Mouse (Mus musculus) heart, embryonic 10.5 days (tissue): ENCODE data around the gene Arrdc1. TPM values are rescaled to one million over a fixed set of nuclear protein-coding genes. Genes with fewer than 3 reads are reported as not detected.
"Not testable (repeated sequence)": the region's sequence is repeated elsewhere in the genome, so short reads cannot be mapped to it uniquely, and the experiment has no call there.

Experiments
- DNase-seq: peaks from one replicate; pipeline ENCODE4 v3.0.0-alpha.2; 2017; ENCODE audit warnings: low spot score
- H3K27ac ChIP-seq: fragments of 300-500 bp; sonication (generic); 2 replicates; pipeline ENCODE4 v1.5.1; 2016; ENCODE audit warnings: mild to moderate bottlenecking
- H3K27me3 ChIP-seq: fragments of 300-500 bp; sonication (generic); 2 replicates; pipeline ENCODE4 v1.6.1; 2016; ENCODE audit warnings: mild to moderate bottlenecking; ENCODE audit not compliant: poor library complexity, insufficient read depth, severe bottlenecking
- H3K36me3 ChIP-seq: fragments of 300-500 bp; sonication (generic); 2 replicates; pipeline ENCODE4 v1.6.1; 2016; ENCODE audit warnings: mild to moderate bottlenecking, moderate library complexity
- H3K4me1 ChIP-seq: fragments of 300-500 bp; sonication (generic); 2 replicates; pipeline ENCODE4 v1.6.1; 2016; ENCODE audit warnings: mild to moderate bottlenecking
- H3K4me3 ChIP-seq: fragments of 300-500 bp; sonication (generic); 2 replicates; pipeline ENCODE4 v1.5.1; 2016; ENCODE audit warnings: mild to moderate bottlenecking, moderate library complexity
- H3K9me3 ChIP-seq: fragments of 300-500 bp; sonication (generic); 2 replicates; pipeline ENCODE4 v1.6.1; 2016; ENCODE audit warnings: mild to moderate bottlenecking, moderate library complexity
- WGBS: fragments of 180-500 bp; shearing (Covaris S2); methylation state at CpG from one replicate; pipeline ENCODE4 v1.1.7; 2016; 5-methylcytosine and 5-hydroxymethylcytosine counted together
- polyA plus RNA-seq: library from polyadenylated mRNA; unstranded; fragments of >200 nt; fragmentation: Nextera tagmentation; extraction: Ambion mirVana; gene quantifications from 2 replicates; pipeline ENCODE4 v1.2.1, GENCODE M21; 2016

Gene Arrdc1
- polyA plus RNA-seq, 1 experiment from 2014 or later, result 19.5 TPM

GRCm38 (mm10) chr2:24944304-24944703, 9.3 kb upstream of the Arrdc1 start:
- H3K4me1 ChIP-seq, H3K36me3 ChIP-seq, H3K9me3 ChIP-seq, DNase-seq, H3K4me3 ChIP-seq, H3K27ac ChIP-seq: not testable (repeated sequence)
- peaks cover 11% of the 10 kb centered on the region; the same call in 1 of the 2 replicates for H3K27me3 ChIP-seq
- WGBS, result 42% methylated on average over 2 of the region's 2 CpGs

DNA sequence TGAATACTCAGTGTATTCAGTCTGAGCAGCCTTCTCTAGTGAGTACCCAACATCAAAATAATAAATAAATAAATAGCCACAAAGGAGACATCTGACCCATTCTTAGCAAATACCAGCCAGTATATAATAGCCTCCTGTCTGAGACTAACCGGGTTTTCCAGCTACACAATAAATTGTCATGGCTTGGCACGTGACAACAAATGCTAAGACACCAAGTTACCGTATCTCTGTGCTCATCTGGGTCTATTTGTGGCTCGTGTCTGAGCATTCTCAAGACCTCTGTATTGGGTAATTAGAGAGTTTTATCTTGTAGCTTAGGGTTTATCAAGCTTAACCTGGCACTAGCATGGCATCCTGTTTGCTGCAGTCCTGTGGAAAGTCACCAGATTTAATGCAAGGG, 7.0 kb upstream of the Arrdc1 start:
- 0 out of 2 replicates have a peak, but pooled peaks cover 13% of the 10 kb centered on the region for H3K27me3 ChIP-seq
- no peak for DNase-seq
- no peaks in the 10 kb centered on the region for H3K4me1 ChIP-seq
- no peak overlapping the region for H3K27ac ChIP-seq
- WGBS, result 75% methylated on average over 4 of the region's 4 CpGs
- H3K4me3 ChIP-seq, result no peak overlapping the region
- H3K36me3 ChIP-seq, result no peaks in the 10 kb centered on the region
- no peaks in the 10 kb centered on the region for H3K9me3 ChIP-seq

GRCm38 (mm10) chr2:24934441-24934963, 550 bp downstream of the Arrdc1 start:
- no peaks in the 10 kb centered on the region for H3K9me3 ChIP-seq
- H3K27me3 ChIP-seq, result peaks cover 19% of the 10 kb centered on the region
- WGBS, result 8% methylated on average over 19 of the region's 19 CpGs
- H3K36me3 ChIP-seq, result no peaks in the 10 kb centered on the region
- no peak for DNase-seq
- H3K27ac ChIP-seq, result peak overlapping the region; percentile 78
- H3K4me3 ChIP-seq, result peak overlapping the region; percentile 77
- H3K4me1 ChIP-seq, result peaks cover 13% of the 10 kb centered on the region

GRCm38 (mm10) chr2:24929593-24929992, 5.5 kb downstream of the Arrdc1 start:
- peaks cover 19% of the 10 kb centered on the region for H3K27me3 ChIP-seq
- WGBS, result 88% methylated on average over 5 of the region's 5 CpGs
- H3K27ac ChIP-seq, result no peak overlapping the region
- no peak for DNase-seq
- H3K4me3 ChIP-seq, result no peak overlapping the region
- H3K9me3 ChIP-seq, result no peaks in the 10 kb centered on the region
- H3K36me3 ChIP-seq, result no peaks in the 10 kb centered on the region
- peaks cover 15% of the 10 kb centered on the region for H3K4me1 ChIP-seq

DNA sequence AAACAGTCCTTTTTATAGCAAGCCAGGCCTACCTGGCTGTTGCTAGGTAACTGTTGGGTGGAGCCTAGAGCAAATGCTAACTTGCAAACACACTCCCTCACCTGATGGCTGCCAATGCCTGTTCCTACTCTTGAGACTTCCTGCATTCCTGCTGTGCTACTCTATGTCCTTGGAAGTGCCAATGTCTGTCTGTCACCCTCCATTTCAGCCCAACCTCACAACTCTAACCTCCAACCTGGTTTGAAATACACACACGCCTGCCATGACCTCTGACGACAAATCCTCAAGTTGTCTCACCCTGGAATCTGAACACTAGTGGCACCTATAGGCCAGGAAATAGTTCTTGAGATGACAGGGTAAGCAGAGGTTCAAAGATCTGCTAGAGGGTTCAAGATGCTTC, 5.9 kb downstream of the Arrdc1 start:
- DNase-seq, result no peak
- Histone ChIP-seq H3K9me3 (no peaks in the 10 kb centered on the region), H3K27ac (no peak overlapping the region), H3K36me3 (no peaks in the 10 kb centered on the region), H3K4me1 (peaks cover 11% of the 10 kb centered on the region; the same call in 1 of the 2 replicates), H3K4me3 (no peak overlapping the region), H3K27me3 (peaks cover 15% of the 10 kb centered on the region)
- 52% methylated on average over 2 of the region's 2 CpGs for WGBS

GRCm38 (mm10) chr2:24927810-24928479, 7.1 kb downstream of the Arrdc1 start:
- 70% methylated on average over 4 of the region's 4 CpGs for WGBS
- no peak for DNase-seq
- Histone ChIP-seq H3K27me3 (peaks cover 8% of the 10 kb centered on the region), H3K27ac (peak overlapping the region; percentile 29; the same call in 1 of the 2 replicates), H3K4me3 (no peak overlapping the region), H3K4me1 (peaks cover 11% of the 10 kb centered on the region; the same call in 1 of the 2 replicates), H3K9me3 (no peaks in the 10 kb centered on the region), H3K36me3 (no peaks in the 10 kb centered on the region)

DNA sequence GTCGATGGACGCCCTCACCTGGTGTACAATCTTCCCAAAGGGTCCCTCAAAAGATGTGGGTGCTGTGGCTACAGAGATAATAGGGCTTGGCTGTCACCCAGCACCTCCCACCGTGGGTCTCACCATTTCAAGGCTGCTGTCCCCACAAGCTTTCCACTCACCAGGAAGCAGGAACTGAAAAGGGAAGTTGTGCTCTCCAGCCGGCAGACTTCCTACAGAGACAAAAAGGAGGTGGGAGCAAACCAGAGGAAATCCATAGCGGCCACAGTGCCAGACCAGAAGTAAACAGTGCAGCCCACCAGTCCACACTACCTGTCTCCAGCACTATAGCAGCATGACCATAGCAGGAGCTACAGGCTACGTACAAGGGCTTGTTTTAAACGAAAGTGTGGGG, 8.1 kb downstream of the Arrdc1 start:
- Histone ChIP-seq H3K27me3 (peaks cover 8% of the 10 kb centered on the region), H3K4me1 (peaks cover 11% of the 10 kb centered on the region; the same call in 1 of the 2 replicates), H3K4me3 (no peak overlapping the region), H3K27ac (no peak overlapping the region), H3K36me3 (no peaks in the 10 kb centered on the region), H3K9me3 (no peaks in the 10 kb centered on the region)
- 55% methylated on average over 7 of the region's 7 CpGs for WGBS
- DNase-seq, result no peak

GRCm38 (mm10) chr2:24926345-24926964, 8.6 kb downstream of the Arrdc1 start:
- Histone ChIP-seq H3K27ac (no peak overlapping the region), H3K4me1 (peaks cover 11% of the 10 kb centered on the region; the same call in 1 of the 2 replicates), H3K36me3 (no peaks in the 10 kb centered on the region), H3K4me3 (no peak overlapping the region), H3K9me3 (no peaks in the 10 kb centered on the region), H3K27me3 (peaks cover 8% of the 10 kb centered on the region)
- WGBS, result 82% methylated on average over 9 of the region's 9 CpGs
- DNase-seq, result no peak

GRCm38 (mm10) chr2:24925284-24925683, 9.8 kb downstream of the Arrdc1 start:
- DNase-seq, result no peak
- H3K4me1 ChIP-seq, result peaks cover 11% of the 10 kb centered on the region; the same call in 1 of the 2 replicates
- 77% methylated on average over 8 of the region's 8 CpGs for whole genome bisulfite sequencing

DNA sequence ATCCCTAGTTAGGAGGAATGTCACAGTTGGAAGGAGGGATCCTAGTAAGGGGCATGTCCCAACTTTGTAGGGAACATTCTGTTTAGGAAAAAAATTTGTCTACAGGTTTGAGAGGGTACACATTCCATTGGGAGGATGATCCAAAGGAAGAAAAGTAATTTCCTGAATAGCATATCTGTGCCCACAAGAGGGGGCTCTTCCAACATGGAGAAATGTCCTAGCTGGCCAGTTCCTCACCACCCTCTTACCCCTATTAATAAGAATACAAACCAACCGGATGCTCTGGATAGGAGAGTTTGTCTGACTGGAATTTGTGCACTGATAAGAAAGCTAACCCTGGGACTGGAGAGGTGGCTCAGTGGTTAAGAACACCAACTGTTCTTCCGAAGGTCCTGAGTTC, 11.5 kb downstream of the Arrdc1 start:
- Histone ChIP-seq H3K4me1 (peaks cover 11% of the 10 kb centered on the region; the same call in 1 of the 2 replicates), H3K36me3 (no peaks in the 10 kb centered on the region), H3K9me3 (no peaks in the 10 kb centered on the region), H3K27me3 (peaks cover 8% of the 10 kb centered on the region), H3K4me3 (no peak overlapping the region), H3K27ac (no peak overlapping the region)
- no peak for DNase-seq
- 51% methylated on average over 2 of the region's 2 CpGs for WGBS

More at GRCm38 (mm10) chr2:24925284-24925683, 9.8 kb downstream of the Arrdc1 start:
- Histone ChIP-seq H3K9me3 (no peaks in the 10 kb centered on the region), H3K27ac (no peak overlapping the region), H3K4me3 (no peak overlapping the region), H3K36me3 (no peaks in the 10 kb centered on the region), H3K27me3 (peaks cover 8% of the 10 kb centered on the region)

DNA sequence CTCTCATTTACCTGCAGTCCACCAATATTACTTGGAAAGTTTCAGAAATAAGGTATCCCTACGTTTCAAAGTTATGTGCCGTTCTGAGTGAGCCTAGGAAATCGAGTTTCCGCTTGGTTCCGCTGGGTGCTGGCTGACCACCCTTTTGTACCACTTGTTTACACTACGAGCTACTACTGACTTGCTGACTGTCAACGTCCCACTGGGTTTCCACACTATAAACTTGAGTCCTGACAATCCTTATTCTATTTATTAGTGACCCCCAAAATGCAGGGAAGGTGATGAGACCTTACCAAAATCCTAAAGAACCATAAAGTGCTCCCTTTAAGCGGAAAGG, 15.2 kb downstream of the Arrdc1 start:
- H3K4me1 ChIP-seq, result peaks cover 9% of the 10 kb centered on the region
- no peaks in the 10 kb centered on the region for H3K9me3 ChIP-seq
- peak overlapping the region; percentile 95 for H3K4me3 ChIP-seq
- peak overlapping the region; percentile 97 for H3K27ac ChIP-seq
- 8% methylated on average over 8 of the region's 8 CpGs for whole genome bisulfite sequencing
- no peaks in the 10 kb centered on the region for H3K36me3 ChIP-seq
- DNase-seq, result no peak
- H3K27me3 ChIP-seq, result no peaks in the 10 kb centered on the region

GRCm38 (mm10) chr2:24918930-24919838, 15.9 kb downstream of the Arrdc1 start, which contains the start of gene Ehmt1:
Gene Ehmt1 (minus strand): TSS chr2:24919614.
- H3K4me3 ChIP-seq, result peak within 1 kb of the TSS; percentile 95
- no peaks in the 10 kb centered on the region for H3K9me3 ChIP-seq
- under 1% methylated on average over 106 of the region's 112 CpGs for WGBS
- H3K36me3 ChIP-seq, result no peaks in the 10 kb centered on the region
- H3K4me1 ChIP-seq, result peaks cover 9% of the 10 kb centered on the region
- peak; percentile 95 for DNase-seq
- H3K27me3 ChIP-seq, result no peaks in the 10 kb centered on the region
- peak within 1 kb of the TSS; percentile 97 for H3K27ac ChIP-seq
